Mouse (Mus musculus) kidney, adult 2 months (tissue): ENCODE data around the gene Map1b. TPM values are rescaled to one million over a fixed set of nuclear protein-coding genes. Genes with fewer than 3 reads are reported as not detected.
A peak's percentile ranks its signal among the peaks of the same experiment; 100 is the strongest.

Source experiments
- DNase-seq: peaks from one replicate; pipeline ENCODE4 v3.0.0; 2021
- H3K27ac ChIP-seq: fragments of 200-500 bp; 2 replicates; pipeline ENCODE4 v1.5.1; 2012; ENCODE audit warnings: low read depth, low read length, control low read depth, inconsistent platforms; ENCODE audit not compliant: insufficient read depth
- H3K27me3 ChIP-seq: fragments of 200-500 bp; replicated peaks from 2 replicates; pipeline ENCODE4 v1.6.1; 2012; ENCODE audit warnings: mild to moderate bottlenecking, moderate library complexity, low read length, inconsistent platforms; ENCODE audit not compliant: control insufficient read depth, insufficient read depth
- H3K36me3 ChIP-seq: fragments of 200-500 bp; 2 replicates; pipeline ENCODE4 v1.6.1; 2012; ENCODE audit warnings: mild to moderate bottlenecking, moderate library complexity, low read length, inconsistent platforms; ENCODE audit not compliant: control insufficient read depth, insufficient read depth
- H3K4me1 ChIP-seq: fragments of 200-500 bp; 2 replicates; pipeline ENCODE4 v1.6.1; 2011; ENCODE audit warnings: low read length; ENCODE audit not compliant: control insufficient read depth, insufficient read depth
- H3K4me3 ChIP-seq: fragments of 200-500 bp; 2 replicates; pipeline ENCODE4 v1.5.1; 2011; ENCODE audit warnings: mild to moderate bottlenecking, low read depth, low read length, control low read depth; ENCODE audit not compliant: insufficient read depth
- CTCF ChIP-seq: fragments of 200-500 bp; conservative IDR thresholded peaks from 2 replicates; pipeline ENCODE4 v1.5.1; 2011; ENCODE audit warnings: low read depth, mild to moderate bottlenecking, control low read depth, low read length, moderate library complexity, mixed read lengths; ENCODE audit not compliant: insufficient read depth, insufficient read length
- POLR2A ChIP-seq: fragments of 200-500 bp; IDR thresholded peaks from one replicate; pipeline ENCODE4 v1.6.1; 2011; ENCODE audit warnings: low read depth, low read length, control low read depth
- WGBS: fragments of 180-500 bp; shearing (Covaris S2); methylation state at CpG from one replicate; pipeline ENCODE4 v1.1.7; 2018; 5-methylcytosine and 5-hydroxymethylcytosine counted together
- polyA plus RNA-seq: library from polyadenylated mRNA; depleted of rRNA; stranded (reverse); fragments of >200 nt; gene quantifications from 2 replicates; pipeline ENCODE4 v1.2.3, GENCODE M21; 2012

Map1b gene
- polyA plus RNA-seq, 1 experiment, result 1.3 TPM

- H3K36me3 ChIP-seq, result no peaks in the 10 kb centered on the region
- no peak overlapping the region for H3K4me3 ChIP-seq
- no peaks in the 10 kb centered on the region for H3K4me1 ChIP-seq
- no peak for DNase-seq
- H3K27me3 ChIP-seq, result no peaks in the 10 kb centered on the region
- TF ChIP-seq CTCF (no peak), POLR2A (no peak)
- no peak overlapping the region for H3K27ac ChIP-seq
- WGBS, result 78% methylated on average over 3 of the region's 3 CpGs
Measured at GRCm38 (mm10) chr13:99500609-99501008, 15.7 kb downstream of the Map1b start.

GRCm38 (mm10) chr13:99499764-99500163 is 16.6 kb downstream of the Map1b start:
- no peaks in the 10 kb centered on the region for H3K36me3 ChIP-seq
- no peaks in the 10 kb centered on the region for H3K27me3 ChIP-seq
- WGBS, result 81% methylated on average over 9 of the region's 9 CpGs
- H3K4me3 ChIP-seq, result no peak overlapping the region
- H3K27ac ChIP-seq, result no peak overlapping the region
- TF ChIP-seq POLR2A, result no peak
- TF ChIP-seq CTCF, result no peak
- no peak for DNase-seq
- H3K4me1 ChIP-seq, result no peaks in the 10 kb centered on the region

DNA sequence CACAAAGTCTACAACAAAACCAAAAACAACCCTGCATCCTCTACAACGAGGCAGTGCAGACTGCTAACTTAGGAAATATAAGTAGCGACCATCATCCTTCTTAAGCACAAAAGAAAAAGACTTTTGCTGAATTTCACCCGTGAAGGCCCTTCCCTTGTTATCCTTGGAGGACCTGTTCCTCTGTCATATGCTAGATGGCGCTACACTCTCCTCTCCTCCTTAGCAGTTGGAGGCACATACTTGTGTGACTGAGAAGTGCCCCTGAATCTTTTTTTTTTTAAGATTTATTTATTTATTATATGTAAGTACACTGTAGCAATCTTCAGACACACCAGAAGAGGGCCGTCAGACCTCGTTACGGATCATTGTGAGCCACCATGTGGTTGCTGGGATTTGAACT is 20.2 kb downstream of the Map1b start:
- Histone ChIP-seq H3K27me3 (no peaks in the 10 kb centered on the region), H3K27ac (no peak overlapping the region), H3K4me3 (no peak overlapping the region), H3K36me3 (no peaks in the 10 kb centered on the region), H3K4me1 (no peaks in the 10 kb centered on the region)
- DNase-seq, result no peak
- TF ChIP-seq CTCF, result peak; percentile 18; the same call in 1 of the 2 replicates
- no peak for TF ChIP-seq POLR2A
- 91% methylated on average over 7 of the region's 7 CpGs for WGBS

GRCm38 (mm10) chr13:99494416-99494815 is 21.9 kb downstream of the Map1b start:
- no peaks in the 10 kb centered on the region for H3K4me1 ChIP-seq
- H3K4me3 ChIP-seq, result no peak overlapping the region
- no peak overlapping the region for H3K27ac ChIP-seq
- DNase-seq, result no peak
- TF ChIP-seq CTCF, result no peak
- no peak for TF ChIP-seq POLR2A
- no peaks in the 10 kb centered on the region for H3K27me3 ChIP-seq
- no peaks in the 10 kb centered on the region for H3K36me3 ChIP-seq
- 71% methylated on average over 10 of the region's 10 CpGs for WGBS

- 84% methylated on average over 5 of the region's 5 CpGs for WGBS
- Histone ChIP-seq H3K4me1 (no peaks in the 10 kb centered on the region), H3K36me3 (no peaks in the 10 kb centered on the region), H3K27ac (no peak overlapping the region), H3K4me3 (no peak overlapping the region), H3K27me3 (no peaks in the 10 kb centered on the region)
- TF ChIP-seq POLR2A (no peak), CTCF (no peak)
- no peak for DNase-seq
Measured at GRCm38 (mm10) chr13:99493304-99493904, 22.9 kb downstream of the Map1b start.

DNA sequence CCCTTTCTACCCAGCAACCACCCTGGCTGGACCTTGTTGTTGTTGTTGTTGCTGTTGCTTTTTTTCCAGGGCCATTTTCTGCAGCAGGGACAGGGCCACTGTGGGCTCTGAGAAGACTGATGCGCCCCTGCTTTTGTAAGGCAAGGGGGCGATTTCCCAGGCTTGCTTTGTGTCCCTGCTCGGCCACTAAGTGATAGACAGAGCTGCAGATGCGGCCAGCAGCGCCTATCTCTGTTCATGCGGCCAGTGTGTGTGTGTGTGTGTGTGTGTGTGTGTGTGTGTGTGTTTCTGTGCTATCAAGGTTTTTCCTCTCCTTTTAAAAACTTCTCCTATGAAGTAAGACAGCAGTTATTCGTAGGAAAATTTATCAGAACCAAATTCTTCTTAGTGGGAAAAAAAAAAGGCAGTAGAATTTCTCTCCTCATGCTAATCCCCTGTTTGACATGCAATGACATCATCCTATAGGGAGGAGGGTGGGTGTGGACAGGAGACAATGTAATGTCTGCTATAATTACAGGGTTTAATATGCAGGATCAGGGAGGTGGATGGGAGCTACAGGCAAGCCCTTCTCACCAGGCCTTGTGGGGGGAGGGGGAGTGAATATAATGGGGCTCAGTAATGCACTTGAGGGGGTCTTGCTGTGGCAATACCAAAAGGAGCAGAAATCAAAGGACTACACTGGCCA is 23.6 kb downstream of the Map1b start:
- Histone ChIP-seq H3K27ac (no peak overlapping the region), H3K4me1 (no peaks in the 10 kb centered on the region), H3K27me3 (no peaks in the 10 kb centered on the region), H3K4me3 (no peak overlapping the region), H3K36me3 (no peaks in the 10 kb centered on the region)
- 75% methylated on average over 7 of the region's 7 CpGs for WGBS
- no peak for DNase-seq
- TF ChIP-seq POLR2A, result no peak

GRCm38 (mm10) chr13:99489998-99490397 is 26.3 kb downstream of the Map1b start:
- Histone ChIP-seq H3K4me3 (no peak overlapping the region), H3K36me3 (no peaks in the 10 kb centered on the region), H3K4me1 (no peaks in the 10 kb centered on the region), H3K27me3 (no peaks in the 10 kb centered on the region), H3K27ac (no peak overlapping the region)
- DNase-seq, result no peak
- 94% methylated on average over 4 of the region's 4 CpGs for WGBS
- TF ChIP-seq POLR2A (no peak), CTCF (no peak)
